Mouse (Mus musculus): ENCODE measurements at regions not wholly inside any gene's neighbourhood (a gene's known extent, or its start where the extent isn't known, plus 50 kb on each side); places are given as distances from the start of the nearest gene placed in this dataset.

DNA sequence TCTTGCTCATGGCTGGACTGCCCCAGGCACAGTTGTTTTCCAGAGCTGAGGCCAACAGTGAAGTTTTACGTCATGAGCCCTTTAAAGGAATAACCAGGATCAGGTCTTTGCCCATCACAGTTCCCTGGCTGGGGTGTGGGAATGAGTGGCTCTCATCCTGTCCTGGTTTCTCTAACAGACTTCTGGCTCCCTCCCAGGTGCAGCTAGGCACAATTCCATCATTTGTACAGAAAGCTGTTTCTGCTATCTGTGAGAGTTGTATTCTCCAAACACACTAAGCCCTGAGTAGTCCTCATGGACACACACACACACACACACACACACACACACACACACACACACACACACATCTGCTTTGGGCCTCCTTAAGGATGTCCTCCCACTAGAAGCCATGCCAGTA, 127.1 kb upstream of the Impad1 start:
- no peak for DNase-seq (ENCODE audit: low spot score in 2 of 2)

- DNase-seq (ENCODE audit: low spot score in 2 of 2) = no peak
Measured at GRCm38 (mm10) chr4:4875257-4875656, 82.1 kb upstream of the Impad1 start.

- DNase-seq (ENCODE audit: low spot score in 2 of 2) = no peak
Measured at GRCm38 (mm10) chr4:4858345-4858744, 65.2 kb upstream of the Impad1 start.
